Mouse (Mus musculus): Measurements from ENCODE around the gene Qrfp. TPM values are rescaled to one million over a fixed set of nuclear protein-coding genes. Genes with fewer than 3 reads are reported as not detected.

The Qrfp gene
- total RNA-seq (2023), result 3.4 TPM

DNA sequence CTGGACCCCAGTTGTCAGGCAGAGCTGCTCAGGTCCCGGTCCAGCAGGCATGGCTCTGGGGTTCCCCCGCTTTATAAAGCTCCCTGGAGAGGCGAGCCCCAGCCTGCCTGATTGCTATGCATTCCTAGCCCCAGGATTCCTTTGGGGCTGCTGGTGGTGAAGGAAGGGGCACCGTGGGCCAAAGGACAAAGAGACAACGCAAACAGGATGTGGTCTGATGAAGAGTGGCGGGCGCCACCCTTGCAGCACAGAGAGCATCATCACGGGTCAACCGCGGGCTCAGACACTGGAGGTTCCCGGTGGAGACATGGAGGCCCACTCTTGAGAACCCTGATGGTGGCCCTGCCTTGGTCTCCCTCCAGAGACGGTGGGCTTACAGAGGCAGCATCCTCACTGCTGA is at the start of gene Qrfp:
Qrfp (minus strand) TSS at position 137 of the 400 bp plus-strand sequence.

GRCm38 (mm10) chr2:31845896-31846691 is 35.7 kb upstream of the Qrfp start, which contains the start of gene Fibcd1:
Gene Fibcd1, minus strand, starts transcription at chr2:31846005.

Other genes with a start within 250 kb of the Qrfp start
- gene Fubp3, start 237.9 kb downstream of the Qrfp start, total RNA-seq (2023), result 19.6 TPM
- gene Prdm12, start 170.5 kb downstream of the Qrfp start, total RNA-seq (2023), result not detected
- gene Exosc2, start 139.9 kb downstream of the Qrfp start, total RNA-seq (2023), result 62.3 TPM
- gene Abl1, start 122.2 kb downstream of the Qrfp start, total RNA-seq (2023), result 66.7 TPM
- gene Fibcd1, start 35.4 kb upstream of the Qrfp start, total RNA-seq (2023), result 0.53 TPM
- gene Lamc3, start 76.7 kb upstream of the Qrfp start, total RNA-seq (2023), result 0.15 TPM
- gene Aif1l, start 139.6 kb upstream of the Qrfp start, total RNA-seq (2023), result not detected
- 132 TPM for gene Nup214, start 163.9 kb upstream of the Qrfp start, total RNA-seq (2023)

All from CD4-positive naive resting alpha-beta T cell, adult 57 days (primary cell).